Mouse (Mus musculus) brain, embryonic 14.5 days (tissue): ENCODE results near the gene Cadps2. TPM values are rescaled to one million over a fixed set of nuclear protein-coding genes. Genes with fewer than 3 reads are reported as not detected.

Experiments
- DNase-seq: peaks from one replicate; pipeline ENCODE4 v3.0.0-alpha.2; 2011; ENCODE audit warnings: low read depth
- CTCF ChIP-seq: fragments of 200-500 bp; IDR thresholded peaks from 2 replicates; pipeline ENCODE4 v1.5.1; 2012; ENCODE audit warnings: inconsistent platforms, mild to moderate bottlenecking, moderate library complexity, borderline replicate concordance; ENCODE audit not compliant: insufficient read depth, insufficient read length; ENCODE audit errors: extremely low read depth
- POLR2A ChIP-seq: fragments of 200-500 bp; IDR thresholded peaks from 2 replicates; pipeline ENCODE4 v1.6.1; 2012; ENCODE audit warnings: mild to moderate bottlenecking, inconsistent platforms, borderline replicate concordance; ENCODE audit not compliant: poor library complexity, insufficient read depth, insufficient read length, severe bottlenecking; ENCODE audit errors: extremely low read depth
- polyA plus RNA-seq: library from polyadenylated mRNA; depleted of rRNA; stranded (reverse); fragments of >200 nt; gene quantifications from 2 replicates; pipeline ENCODE4 v1.2.3, GENCODE M21; 2012

The Cadps2 gene
- polyA plus RNA-seq, 1 experiment: 7.7 TPM

- no peak for DNase-seq
- TF ChIP-seq POLR2A (no peak), CTCF (no peak)
Measured at GRCm38 (mm10) chr6:23837631-23838030, 1.6 kb downstream of the Cadps2 start.

GRCm38 (mm10) chr6:23837127-23837526 is 2.1 kb downstream of the Cadps2 start:
- no peak for DNase-seq
- TF ChIP-seq CTCF: no peak
- no peak for TF ChIP-seq POLR2A

- DNase-seq: no peak
- no peak for TF ChIP-seq CTCF
- no peak for TF ChIP-seq POLR2A
Measured at GRCm38 (mm10) chr6:23836694-23837093, 2.5 kb downstream of the Cadps2 start.

GRCm38 (mm10) chr6:23835552-23835951 is 3.7 kb downstream of the Cadps2 start:
- TF ChIP-seq POLR2A (no peak), CTCF (no peak)

GRCm38 (mm10) chr6:23830741-23831140 is 8.5 kb downstream of the Cadps2 start:
- TF ChIP-seq POLR2A: no peak
- no peak for TF ChIP-seq CTCF
- no peak for DNase-seq

More at GRCm38 (mm10) chr6:23835552-23835951, 3.7 kb downstream of the Cadps2 start:
- no peak for DNase-seq

- TF ChIP-seq CTCF (no peak), POLR2A (no peak)
- DNase-seq: peak; percentile 5
Measured at GRCm38 (mm10) chr6:23829338-23829737, 9.9 kb downstream of the Cadps2 start.

- no peak for TF ChIP-seq CTCF
- no peak for TF ChIP-seq POLR2A
- DNase-seq: no peak
Measured at GRCm38 (mm10) chr6:23821819-23822218, 17.4 kb downstream of the Cadps2 start.

GRCm38 (mm10) chr6:23810087-23810486 is 29.1 kb downstream of the Cadps2 start:
- no peak for TF ChIP-seq CTCF
- TF ChIP-seq POLR2A: no peak
- peak; percentile 1 for DNase-seq

GRCm38 (mm10) chr6:23809344-23809743 is 29.9 kb downstream of the Cadps2 start:
- TF ChIP-seq CTCF (no peak), POLR2A (no peak)

GRCm38 (mm10) chr6:23805333-23805732 is 33.9 kb downstream of the Cadps2 start:
- no peak for DNase-seq
- TF ChIP-seq POLR2A: no peak
- no peak for TF ChIP-seq CTCF

More at GRCm38 (mm10) chr6:23809344-23809743, 29.9 kb downstream of the Cadps2 start:
- peak; percentile 49 for DNase-seq

GRCm38 (mm10) chr6:23791822-23792221 is 47.4 kb downstream of the Cadps2 start:
- no peak for TF ChIP-seq CTCF
- TF ChIP-seq POLR2A: no peak
- no peak for DNase-seq

GRCm38 (mm10) chr6:23777641-23778040 is 61.6 kb downstream of the Cadps2 start:
- TF ChIP-seq CTCF (no peak), POLR2A (no peak)
- no peak for DNase-seq

- no peak for TF ChIP-seq POLR2A
- 0 out of 2 replicates have a peak, but pooled peaks have one; percentile 9 for TF ChIP-seq CTCF
- DNase-seq: peak; percentile 59
Measured at GRCm38 (mm10) chr6:23762204-23762603, 77.0 kb downstream of the Cadps2 start.

GRCm38 (mm10) chr6:23758249-23758648 is 81.0 kb downstream of the Cadps2 start:
- TF ChIP-seq CTCF: peak; percentile 45; the same call in 1 of the 2 replicates
- no peak for TF ChIP-seq POLR2A
- peak; percentile 46 for DNase-seq
